Mouse (Mus musculus) olfactory bulb, adult 2 months (tissue): Measurements from ENCODE around the gene Sec14l2. TPM values are rescaled to one million over a fixed set of nuclear protein-coding genes. Genes with fewer than 3 reads are reported as not detected.
"Not testable (repeated sequence)": the region's sequence is repeated elsewhere in the genome, so short reads cannot be mapped to it uniquely, and the experiment has no call there.

Experiments
- H3K27ac ChIP-seq: fragments of 200-500 bp; 2 replicates; pipeline ENCODE4 v1.5.1; 2012; ENCODE audit warnings: low read depth, low read length; ENCODE audit not compliant: insufficient read depth
- H3K4me1 ChIP-seq: fragments of 200-500 bp; 2 replicates; pipeline ENCODE4 v1.6.1; 2012; ENCODE audit warnings: low read length; ENCODE audit not compliant: control insufficient read depth, insufficient read depth
- H3K4me3 ChIP-seq: fragments of 200-500 bp; 2 replicates; pipeline ENCODE4 v1.5.1; 2012; ENCODE audit warnings: mild to moderate bottlenecking, low read depth, low read length, moderate library complexity; ENCODE audit not compliant: insufficient read depth
- CTCF ChIP-seq: fragments of 200-500 bp; IDR thresholded peaks from 2 replicates; pipeline ENCODE4 v1.5.1; 2012; ENCODE audit warnings: low read depth, mild to moderate bottlenecking, low read length, moderate library complexity; ENCODE audit not compliant: insufficient read depth
- POLR2A ChIP-seq: fragments of 200-500 bp; IDR thresholded peaks from 2 replicates; pipeline ENCODE4 v1.6.1; 2012; ENCODE audit warnings: mild to moderate bottlenecking, low read depth, low read length, moderate library complexity; ENCODE audit not compliant: insufficient read depth
- WGBS: fragments of 180-500 bp; shearing (Covaris S2); methylation state at CpG from one replicate; pipeline ENCODE4 v1.1.7; 2018; 5-methylcytosine and 5-hydroxymethylcytosine counted together
- polyA plus RNA-seq: library from polyadenylated mRNA; stranded (reverse); fragments of >200 nt; gene quantifications from 2 replicates; pipeline ENCODE4 v1.2.4, GENCODE M21; 2012; ENCODE audit warnings: low replicate concordance; ENCODE audit not compliant: missing spikeins, insufficient read depth, insufficient read length

Sec14l2 gene
- polyA plus RNA-seq, 1 experiment, result not detected

DNA sequence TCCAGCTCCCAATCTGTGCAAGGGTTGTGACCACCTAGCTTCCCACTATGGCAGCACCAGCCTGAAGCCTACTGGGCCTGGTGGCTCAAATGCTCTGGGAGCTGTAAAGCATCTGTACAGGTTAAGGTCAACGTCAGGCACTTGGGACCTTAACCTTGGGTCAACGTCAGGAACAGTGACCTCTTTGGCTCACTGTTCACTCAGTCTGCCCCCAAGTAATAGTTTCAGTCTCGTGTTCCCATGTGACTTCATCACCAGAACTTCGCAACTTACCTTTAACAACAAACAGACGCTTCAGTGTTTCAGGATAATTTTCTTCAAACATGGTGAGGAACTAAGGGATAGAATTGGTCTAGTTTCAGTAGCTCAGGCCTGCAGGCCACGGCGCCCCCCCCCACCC, 14.5 kb downstream of the Sec14l2 start:
- H3K4me3 ChIP-seq, result no peak overlapping the region
- no peak overlapping the region for H3K27ac ChIP-seq
- H3K4me1 ChIP-seq, result peaks cover 16% of the 10 kb centered on the region; the same call in 1 of the 2 replicates
- 88% methylated on average over 7 of the region's 7 CpGs for WGBS
- TF ChIP-seq CTCF (no peak), POLR2A (no peak)

- peaks cover 14% of the 10 kb centered on the region; the same call in 1 of the 2 replicates for H3K4me1 ChIP-seq
- H3K27ac ChIP-seq, H3K4me3 ChIP-seq: not testable (repeated sequence)
- WGBS, result 91% methylated on average over 6 of the region's 6 CpGs
These were observed 15.3 kb downstream of the Sec14l2 start for GRCm38 (mm10) chr11:4107901-4108300.

DNA sequence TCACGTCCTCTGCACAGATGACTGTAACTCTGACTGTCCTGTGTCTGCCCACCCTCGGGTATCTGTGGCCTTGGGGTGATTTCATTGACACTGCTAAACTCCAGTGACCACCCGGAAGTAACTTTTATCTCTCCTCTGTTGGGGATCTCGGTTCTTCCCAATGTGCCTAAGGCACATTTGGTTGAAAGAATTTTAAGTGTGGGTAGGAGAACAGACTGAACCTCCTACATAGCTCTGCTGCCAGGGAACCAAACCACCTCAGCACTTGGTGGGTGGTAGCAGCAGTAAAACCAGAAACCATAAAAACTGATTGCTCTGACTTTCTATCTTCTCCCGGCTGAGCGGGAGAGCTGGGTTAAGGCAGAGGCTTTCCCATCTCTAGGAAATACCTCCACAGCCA, 17.8 kb downstream of the Sec14l2 start:
- H3K4me3 ChIP-seq, result no peak overlapping the region
- WGBS, result 43% methylated on average over 6 of the region's 6 CpGs
- H3K4me1 ChIP-seq, result peaks cover 11% of the 10 kb centered on the region; the same call in 1 of the 2 replicates
- 0 out of 2 replicates have a peak overlapping the region, but pooled peaks have one; percentile 20 for H3K27ac ChIP-seq
- no peak for TF ChIP-seq POLR2A
- no peak for TF ChIP-seq CTCF

GRCm38 (mm10) chr11:4104989-4105388, 18.2 kb downstream of the Sec14l2 start:
- 68% methylated on average over 5 of the region's 5 CpGs for WGBS
- H3K4me1 ChIP-seq, result peaks cover 11% of the 10 kb centered on the region; the same call in 1 of the 2 replicates
- peak overlapping the region; percentile 20; the same call in 1 of the 2 replicates for H3K27ac ChIP-seq
- no peak overlapping the region for H3K4me3 ChIP-seq
- TF ChIP-seq POLR2A (no peak), CTCF (no peak)

- H3K4me1 ChIP-seq, result peaks cover 11% of the 10 kb centered on the region; the same call in 1 of the 2 replicates
- WGBS, result 87% methylated on average over 14 of the region's 14 CpGs
- H3K4me3 ChIP-seq, result no peak overlapping the region
- no peak overlapping the region for H3K27ac ChIP-seq
- TF ChIP-seq CTCF, result no peak
These were observed 19.7 kb downstream of the Sec14l2 start for GRCm38 (mm10) chr11:4103522-4103921.

- H3K4me3 ChIP-seq, result no peak overlapping the region
- H3K27ac ChIP-seq, result no peak overlapping the region
- H3K4me1 ChIP-seq, result peaks cover 17% of the 10 kb centered on the region
- TF ChIP-seq CTCF, result no peak
- TF ChIP-seq POLR2A, result no peak
- 66% methylated on average over 5 of the region's 5 CpGs for whole genome bisulfite sequencing
These were observed 21.4 kb downstream of the Sec14l2 start for GRCm38 (mm10) chr11:4101851-4102250.

DNA sequence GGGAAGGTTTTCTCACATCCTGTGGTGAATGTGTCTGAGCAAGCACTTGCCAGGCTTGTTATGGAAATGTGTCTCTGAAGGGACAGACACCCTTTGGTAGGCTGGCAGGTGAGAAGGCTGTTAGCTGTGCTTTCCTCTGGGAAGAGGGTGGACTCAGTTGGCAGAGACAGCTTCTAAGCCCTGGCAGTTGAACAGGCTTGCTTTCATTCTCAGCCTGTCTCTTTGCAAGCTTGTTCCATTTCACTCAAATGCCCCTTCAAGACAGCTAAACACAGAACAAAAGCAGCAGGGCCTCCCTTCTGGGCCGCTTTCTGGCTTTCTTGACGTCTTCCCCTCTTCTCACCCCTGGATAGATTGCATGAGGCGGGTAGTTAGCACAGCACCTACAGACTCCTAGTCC, 23.8 kb downstream of the Sec14l2 start:
- TF ChIP-seq CTCF (no peak), POLR2A (no peak)
- Histone ChIP-seq H3K4me1 (peaks cover 13% of the 10 kb centered on the region), H3K27ac (peak overlapping the region; percentile 26), H3K4me3 (no peak overlapping the region)
- 38% methylated on average over 3 of the region's 3 CpGs for WGBS

DNA sequence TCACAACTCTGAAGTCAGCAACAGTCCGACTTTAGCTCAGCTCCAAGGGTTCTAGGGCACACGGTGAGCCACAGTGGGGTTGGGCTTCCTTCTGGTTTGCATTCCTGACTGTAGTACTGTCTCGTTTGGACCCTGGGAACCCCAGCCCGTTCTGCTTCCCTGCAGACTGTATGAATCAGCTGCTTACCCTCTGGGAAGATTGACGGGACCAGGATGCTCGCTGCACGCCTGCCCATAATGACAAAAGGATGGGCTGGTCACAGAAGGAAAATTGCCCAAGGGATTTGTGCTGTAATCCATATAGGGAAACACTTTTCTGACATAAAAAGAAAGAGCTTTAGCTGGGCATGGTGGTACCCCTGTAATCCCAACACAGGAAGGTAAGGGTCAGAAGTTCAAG, 24.4 kb downstream of the Sec14l2 start:
- 62% methylated on average over 7 of the region's 7 CpGs for WGBS
- peaks cover 15% of the 10 kb centered on the region for H3K4me1 ChIP-seq
- H3K27ac ChIP-seq, result no peak overlapping the region
- no peak overlapping the region for H3K4me3 ChIP-seq
- TF ChIP-seq CTCF (no peak), POLR2A (no peak)

DNA sequence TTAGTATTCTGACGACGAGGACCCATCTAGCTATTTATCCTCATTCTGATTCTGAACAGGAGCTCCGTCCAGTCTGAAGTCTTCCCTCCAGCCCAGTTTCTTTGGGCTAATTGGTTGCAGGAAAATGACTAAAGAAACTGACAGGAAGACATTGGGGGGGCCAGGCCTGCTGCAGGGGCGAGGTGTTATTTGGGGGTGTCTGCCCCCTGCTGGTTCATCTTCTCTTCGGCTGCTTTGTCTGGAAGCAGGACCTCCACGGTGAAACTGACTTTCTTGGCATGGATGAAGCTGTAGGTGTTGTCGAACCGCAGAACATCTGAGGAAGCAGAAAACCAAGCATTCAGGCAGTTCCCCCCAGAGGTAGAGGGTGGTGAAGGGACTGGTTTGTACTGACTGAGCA, 25.1 kb downstream of the Sec14l2 start:
- no peak overlapping the region for H3K27ac ChIP-seq
- no peak overlapping the region for H3K4me3 ChIP-seq
- 47% methylated on average over 8 of the region's 8 CpGs for WGBS
- TF ChIP-seq POLR2A (no peak), CTCF (no peak)
- H3K4me1 ChIP-seq, result peaks cover 20% of the 10 kb centered on the region

GRCm38 (mm10) chr11:4097091-4097621, 26.1 kb downstream of the Sec14l2 start:
- peak overlapping the region; percentile 89 for H3K27ac ChIP-seq
- H3K4me3 ChIP-seq, result peak overlapping the region; percentile 49
- WGBS, result 18% methylated on average over 10 of the region's 10 CpGs
- H3K4me1 ChIP-seq, result peaks cover 21% of the 10 kb centered on the region
- TF ChIP-seq CTCF, result no peak
- no peak for TF ChIP-seq POLR2A
